13 mouse cellular contexts compared by ENCODE assay signal in the genomic region with DNA sequence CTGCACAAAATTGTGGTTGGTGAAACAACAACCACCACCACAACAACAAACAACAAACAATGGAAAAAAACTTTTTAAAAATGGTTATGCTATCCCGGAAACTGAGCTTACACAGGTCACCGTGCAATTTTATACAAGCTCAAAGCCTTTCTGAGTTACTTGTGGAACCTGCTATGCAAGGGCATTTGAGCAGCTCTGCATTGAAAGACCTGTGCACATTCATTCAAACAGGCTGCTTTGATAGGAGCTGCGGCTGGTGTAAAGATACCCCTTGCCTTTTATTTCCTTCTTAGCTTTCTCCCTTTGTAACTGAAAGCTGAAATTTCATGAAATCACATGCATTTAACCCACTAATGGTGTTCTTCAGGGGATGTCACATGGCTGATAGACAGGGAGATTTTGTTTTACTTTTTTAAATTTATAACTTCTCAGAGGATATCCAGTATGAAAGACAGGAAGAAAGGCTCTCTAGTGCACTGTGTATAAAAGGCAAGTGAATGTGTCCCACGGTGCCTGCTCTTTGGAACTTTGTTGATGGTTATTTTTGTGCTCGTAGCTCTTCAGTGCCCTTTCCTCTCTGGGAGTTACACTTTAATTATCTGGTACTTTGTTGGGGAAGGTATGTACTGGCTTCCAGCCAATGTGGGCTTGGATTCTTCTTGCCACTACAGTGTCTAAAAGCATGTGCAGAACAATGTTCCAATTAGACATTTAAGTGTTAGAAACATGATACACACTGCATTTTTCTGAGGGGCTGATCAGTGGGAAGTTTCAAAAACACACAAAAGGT.
DNase-seq lines count a peak whose midpoint lies in the region; ATAC-seq and TF ChIP-seq lines count a peak whose summit lies in the region.
"Had no signal": no experiment of that assay in that cellular context is flagged by ENCODE, and none has a peak within 500 bp of the region (broad histone marks: within the 10 kb centered on the region; RNA-seq: fewer than 3 reads in every experiment).

No protein-coding gene starts in this region.

- H3K4me1 ChIP-seq in forebrain, embryonic 11.5 days (replicated peaks; ENCODE audit: control insufficient read depth, insufficient read depth, low read length): peaks cover 11% of the 10 kb centered on the region; the same call in 1 of the 2 replicates
- H3K4me1 ChIP-seq in forebrain, postnatal 0 days (ENCODE audit: insufficient read depth): no peaks in the 10 kb centered on the region
- peaks cover 2 to 24% of the 10 kb centered on the region in 2 experiments; a peak in 2 of 4 replicates for H3K4me1 ChIP-seq in heart, embryonic 14.5 days (ENCODE audit: control insufficient read depth in 2 of 2, insufficient read depth in 2 of 2, low read length in 2 of 2)
- H3K4me1 ChIP-seq in kidney, embryonic 15.5 days: 0 out of 2 replicates have a peak, but pooled peaks cover 4% of the 10 kb centered on the region
- H3K4me1 ChIP-seq in limb, embryonic 10.5 days: peaks cover 11% of the 10 kb centered on the region
- 0 out of 2 replicates have a peak, but pooled peaks cover 3% of the 10 kb centered on the region for H3K4me1 ChIP-seq in neural tube, embryonic 15.5 days

- no peaks in the 10 kb centered on the region for H3K9me3 ChIP-seq in forebrain, embryonic 11.5 days (ENCODE audit: control insufficient read depth, low read length)
- H3K9me3 ChIP-seq in forebrain, postnatal 0 days (ENCODE audit: low read length): no peaks in the 10 kb centered on the region
- no peaks in the 10 kb centered on the region for H3K9me3 ChIP-seq in heart, embryonic 14.5 days (ENCODE audit: control insufficient read depth, low read length)
- H3K9me3 ChIP-seq in kidney, embryonic 15.5 days (replicated peaks): no peaks in the 10 kb centered on the region
- H3K9me3 ChIP-seq in limb, embryonic 10.5 days (replicated peaks): no peaks in the 10 kb centered on the region
- H3K9me3 ChIP-seq in neural tube, embryonic 15.5 days (replicated peaks): no peaks in the 10 kb centered on the region

- 0 out of 2 replicates have a peak overlapping the region, but pooled peaks have one; percentile 27 for H3K27ac ChIP-seq in forebrain, embryonic 11.5 days (ENCODE audit: low read depth, low read length)
- H3K27ac ChIP-seq in forebrain, postnatal 0 days (ENCODE audit: low read depth, low read length): no peak overlapping the region
- H3K27ac ChIP-seq in heart, embryonic 14.5 days (replicated peaks in 1 of 2; ENCODE audit: control insufficient read depth in 1 of 2, insufficient read depth in 1 of 2, low read depth in 2 of 2, low read length in 2 of 2): peak overlapping the region; percentile 72 to 91
- H3K27ac ChIP-seq in kidney, embryonic 15.5 days: peak overlapping the region; percentile 48
- no peak overlapping the region for H3K27ac ChIP-seq in limb, embryonic 10.5 days
- H3K27ac ChIP-seq in neural tube, embryonic 15.5 days (replicated peaks): no peak overlapping the region

- peak; percentile 63 for ATAC-seq in forebrain, embryonic 11.5 days (replicated peaks; ENCODE audit: low FRiP score)
- no peak for ATAC-seq in forebrain, postnatal 0 days
- peak; percentile 81 for ATAC-seq in heart, embryonic 14.5 days (ENCODE audit: insufficient number of reproducible peaks, insufficient read depth, low FRiP score, low read depth)
- ATAC-seq in kidney, embryonic 15.5 days (replicated peaks; ENCODE audit: low FRiP score): peak; percentile 76; the same call in 1 of the 2 replicates
- no peak for ATAC-seq in neural tube, embryonic 15.5 days (ENCODE audit: low FRiP score)
- ATAC-seq: intestine, postnatal 0 days had no signal

- no peak overlapping the region for H3K4me3 ChIP-seq in forebrain, embryonic 11.5 days (ENCODE audit: low read depth, low read length)
- no peak overlapping the region for H3K4me3 ChIP-seq in forebrain, postnatal 0 days (ENCODE audit: low read depth, low read length)
- H3K4me3 ChIP-seq in heart, embryonic 14.5 days (ENCODE audit: control insufficient read depth in 1 of 2, insufficient read depth in 1 of 2, low read depth in 1 of 2, low read length in 2 of 2): no peak overlapping the region
- no peak overlapping the region for H3K4me3 ChIP-seq in kidney, embryonic 15.5 days (replicated peaks)
- H3K4me3 ChIP-seq in limb, embryonic 10.5 days: no peak overlapping the region
- H3K4me3 ChIP-seq in neural tube, embryonic 15.5 days (replicated peaks): no peak overlapping the region

- WGBS in forebrain, embryonic 11.5 days: 15% methylated on average over 5 of the region's 5 CpGs
- 8% methylated on average over 5 of the region's 5 CpGs for WGBS in forebrain, postnatal 0 days
- WGBS in heart, embryonic 14.5 days: 37% methylated on average over 5 of the region's 5 CpGs
- whole genome bisulfite sequencing in kidney, embryonic 15.5 days: 33% methylated on average over 5 of the region's 5 CpGs
- WGBS in limb, embryonic 10.5 days: 65% methylated on average over 5 of the region's 5 CpGs
- whole genome bisulfite sequencing in neural tube, embryonic 15.5 days: 32% methylated on average over 5 of the region's 5 CpGs

- no peak for TF ChIP-seq CTCF in forebrain, postnatal 0 days (IDR thresholded peaks at IDR 0.05; ENCODE audit: low read depth)

- no peak overlapping the region for H3K4me2 ChIP-seq in forebrain, embryonic 11.5 days (ENCODE audit: low read depth, low read length, severe bottlenecking)
- H3K4me2 ChIP-seq in forebrain, postnatal 0 days (ENCODE audit: low read depth): no peak overlapping the region
- H3K4me2 ChIP-seq in heart, embryonic 14.5 days (ENCODE audit: low read length): peak overlapping the region; percentile 51
- no peak overlapping the region for H3K4me2 ChIP-seq in kidney, embryonic 15.5 days
- H3K4me2 ChIP-seq in neural tube, embryonic 15.5 days: no peak overlapping the region

- H3K27me3 ChIP-seq in forebrain, embryonic 11.5 days (ENCODE audit: control insufficient read depth, insufficient read depth, low read length): no peaks in the 10 kb centered on the region
- no peaks in the 10 kb centered on the region for H3K27me3 ChIP-seq in forebrain, postnatal 0 days (ENCODE audit: insufficient read depth, low read length)
- no peaks in the 10 kb centered on the region for H3K27me3 ChIP-seq in heart, embryonic 14.5 days (ENCODE audit: control insufficient read depth, insufficient read depth, low read length)
- no peaks in the 10 kb centered on the region; the same call in 1 of the 2 replicates for H3K27me3 ChIP-seq in kidney, embryonic 15.5 days
- no peaks in the 10 kb centered on the region for H3K27me3 ChIP-seq in limb, embryonic 10.5 days (ENCODE audit: low read depth, poor library complexity, severe bottlenecking)
- H3K27me3 ChIP-seq in neural tube, embryonic 15.5 days (replicated peaks): peaks cover 8% of the 10 kb centered on the region

- DNase-seq in forebrain, embryonic 11.5 days (ENCODE audit: low spot score): no peak
- no peak for DNase-seq in forebrain, postnatal 0 days
- DNase-seq in brain, adult 2 months (ENCODE audit: low read depth, low spot score): peak; percentile 3
- DNase-seq in limb, embryonic 10.5 days (ENCODE audit: low spot score): no peak
- no peak for DNase-seq in thymus, postnatal 4 days
- DNase-seq: adrenal gland, adult 2 months; cerebellum, adult 11 months; spleen, adult 18-20 months; thymus, postnatal 14 days had no signal

- H3K9ac ChIP-seq in forebrain, embryonic 11.5 days (ENCODE audit: low read length): no peak overlapping the region
- no peak overlapping the region for H3K9ac ChIP-seq in forebrain, postnatal 0 days
- H3K9ac ChIP-seq in heart, embryonic 14.5 days (ENCODE audit: low read length): peak overlapping the region; percentile 45; the same call in 1 of the 2 replicates
- no peak overlapping the region for H3K9ac ChIP-seq in kidney, embryonic 15.5 days
- no peak overlapping the region for H3K9ac ChIP-seq in neural tube, embryonic 15.5 days (replicated peaks)

- H3K36me3 ChIP-seq in forebrain, embryonic 11.5 days (ENCODE audit: control insufficient read depth, insufficient read depth, low read length): no peaks in the 10 kb centered on the region
- H3K36me3 ChIP-seq in forebrain, postnatal 0 days (ENCODE audit: insufficient read depth): no peaks in the 10 kb centered on the region
- H3K36me3 ChIP-seq in heart, embryonic 14.5 days (ENCODE audit: control insufficient read depth, insufficient read depth, low read length): no peaks in the 10 kb centered on the region
- no peaks in the 10 kb centered on the region for H3K36me3 ChIP-seq in kidney, embryonic 15.5 days
- H3K36me3 ChIP-seq in limb, embryonic 10.5 days: no peaks in the 10 kb centered on the region
- no peaks in the 10 kb centered on the region for H3K36me3 ChIP-seq in neural tube, embryonic 15.5 days

Comparison
In these comparisons a context has a peak if more than half of its experiments do, and no peak if none do; other contexts are left out.
1. ATAC-seq: peak in forebrain, embryonic 11.5 days (single experiment), heart, embryonic 14.5 days (single experiment) and kidney, embryonic 15.5 days (single experiment); none in forebrain, postnatal 0 days (single experiment) and neural tube, embryonic 15.5 days (single experiment).
2. H3K27ac ChIP-seq: peak in forebrain, embryonic 11.5 days (single experiment), heart, embryonic 14.5 days (2 of 2) and kidney, embryonic 15.5 days (single experiment); none in forebrain, postnatal 0 days (single experiment), limb, embryonic 10.5 days (single experiment) and neural tube, embryonic 15.5 days (single experiment).